Mouse (Mus musculus) heart, adult 2 months (tissue): ENCODE results near the gene Arhgap24.

Source experiments
- CTCF ChIP-seq: fragments of 200-600 bp; IDR thresholded peaks from 2 replicates; pipeline ENCODE4 v1.8.1; 2022; ENCODE audit warnings: antibody characterized with exemption, mild to moderate bottlenecking, moderate library complexity
- EP300 ChIP-seq: fragments of 200-500 bp; IDR thresholded peaks from 2 replicates; pipeline ENCODE4 v1.6.1; 2011; ENCODE audit warnings: low read depth, low read length, control low read depth; ENCODE audit not compliant: insufficient read depth
- POLR2A ChIP-seq: fragments of 200-500 bp; IDR thresholded peaks from 2 replicates; pipeline ENCODE4 v1.6.1; 2011; ENCODE audit warnings: mild to moderate bottlenecking, low read depth, low read length, control low read depth; ENCODE audit not compliant: insufficient read depth

GRCm38 (mm10) chr5:102803675-102804074 is 322.5 kb downstream of the Arhgap24 start:
- TF ChIP-seq CTCF (no peak), POLR2A (no peak), EP300 (no peak)
